Mouse (Mus musculus) small intestine, adult 2 months (tissue): ENCODE data around the gene Efna2.

Experiments
- CTCF ChIP-seq: fragments of 200-500 bp; IDR thresholded peaks from 2 replicates; pipeline ENCODE4 v1.5.1; 2012; ENCODE audit warnings: low read depth, mild to moderate bottlenecking, control low read depth, inconsistent platforms, low read length, moderate library complexity, mixed read lengths; ENCODE audit not compliant: insufficient replicate concordance, insufficient read length; ENCODE audit errors: extremely low read depth
- POLR2A ChIP-seq: fragments of 200-500 bp; IDR thresholded peaks from 2 replicates; pipeline ENCODE4 v1.6.1; 2012; ENCODE audit warnings: low read depth, mild to moderate bottlenecking, control low read depth, inconsistent platforms, low read length, moderate library complexity

DNA sequence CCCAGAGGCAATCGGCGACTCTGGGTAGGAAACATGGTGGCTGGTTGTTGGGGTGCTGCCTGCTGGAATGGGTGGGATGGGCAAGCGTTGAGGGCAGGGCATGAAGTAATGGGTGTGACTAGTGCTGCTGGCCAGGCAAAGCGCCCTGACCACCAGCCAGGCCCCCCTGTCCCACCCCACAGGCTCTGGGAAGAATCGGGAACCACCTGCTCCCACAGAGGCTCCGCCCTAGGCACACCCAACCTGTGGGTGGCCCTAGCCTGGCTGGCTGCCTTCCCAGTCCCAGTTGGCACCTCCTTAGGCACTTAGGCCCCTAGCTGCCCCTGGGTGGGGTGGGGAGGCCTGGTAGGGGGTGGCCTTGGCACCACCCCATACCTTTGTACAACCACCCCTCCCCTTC lies 33.4 kb upstream of the Efna2 start:
- no peak for TF ChIP-seq CTCF
- no peak for TF ChIP-seq POLR2A
